Mouse (Mus musculus): ENCODE measurements around the gene Galnt10.

GRCm38 (mm10) chr11:57802511-57802870, 157.2 kb downstream of the Galnt10 start:
- TF ChIP-seq TAL1 (IDR thresholded peaks at IDR 0.05; ENCODE audit: low read length), result no peak
- TF ChIP-seq GATA1 (IDR thresholded peaks at IDR 0.05; ENCODE audit: low read length), result no peak

Measured in erythroblast, embryonic 14.5 days (primary cell).